Mouse (Mus musculus) forebrain, embryonic 11.5 days (tissue): ENCODE measurements around the gene Smarca1. TPM values are rescaled to one million over a fixed set of nuclear protein-coding genes. Genes with fewer than 3 reads are reported as not detected.

ENCODE experiments used
- ATAC-seq: fragments of 200-750 bp; cut with Nextera tagmentation; replicated peaks from 2 replicates; pipeline ENCODE4 v1.8.0; 2017; ENCODE audit warnings: moderate TSS enrichment; ENCODE audit not compliant: low FRiP score
- DNase-seq: peaks from one replicate; pipeline ENCODE4 v3.0.0-alpha.2; 2017; ENCODE audit warnings: low spot score
- H3K27ac ChIP-seq: fragments of 300-500 bp; sonication (generic); 2 replicates; pipeline ENCODE4 v1.5.1; 2014; ENCODE audit warnings: low read depth, low read length
- H3K27me3 ChIP-seq: fragments of 300-500 bp; sonication (generic); 2 replicates; pipeline ENCODE4 v1.6.1; 2014; ENCODE audit warnings: mild to moderate bottlenecking, low read length, mixed read lengths; ENCODE audit not compliant: control insufficient read depth, insufficient read depth
- H3K36me3 ChIP-seq: fragments of 300-500 bp; sonication (generic); 2 replicates; pipeline ENCODE4 v1.6.1; 2014; ENCODE audit warnings: mild to moderate bottlenecking, low read length, moderate library complexity, mixed read lengths; ENCODE audit not compliant: control insufficient read depth, insufficient read depth
- H3K4me1 ChIP-seq: fragments of 300-500 bp; sonication (generic); replicated peaks from 2 replicates; pipeline ENCODE4 v1.6.1; 2014; ENCODE audit warnings: low read length, mixed read lengths; ENCODE audit not compliant: control insufficient read depth, insufficient read depth
- H3K4me2 ChIP-seq: fragments of 300-500 bp; sonication (generic); 2 replicates; pipeline ENCODE4 v1.6.1; 2014; ENCODE audit warnings: low read depth, mild to moderate bottlenecking, low read length, moderate library complexity, mixed read lengths; ENCODE audit not compliant: severe bottlenecking
- H3K4me3 ChIP-seq: fragments of 300-500 bp; sonication (generic); 2 replicates; pipeline ENCODE4 v1.5.1; 2014; ENCODE audit warnings: low read depth, low read length
- H3K9ac ChIP-seq: fragments of 300-500 bp; sonication (generic); 2 replicates; pipeline ENCODE4 v1.6.1; 2014; ENCODE audit warnings: low read length
- H3K9me3 ChIP-seq: fragments of 300-500 bp; sonication (generic); 2 replicates; pipeline ENCODE4 v1.6.1; 2016; ENCODE audit warnings: low read length, mixed read lengths; ENCODE audit not compliant: control insufficient read depth
- WGBS: fragments of 180-500 bp; shearing (Covaris S2); extraction: QIAGEN DNeasy Blood & Tissue Kit; methylation state at CpG from one replicate; pipeline ENCODE4 v1.1.7; 2014; 5-methylcytosine and 5-hydroxymethylcytosine counted together
- polyA plus RNA-seq: library from polyadenylated mRNA; unstranded; fragments of >200 nt; fragmentation: Nextera tagmentation; extraction: Ambion mirVana; gene quantifications from 2 replicates; pipeline ENCODE4 v1.2.1, GENCODE M21; 2014

Gene Smarca1
- polyA plus RNA-seq, 1 experiment from 2014 or later = 26.3 TPM

GRCm38 (mm10) chrX:47912904-47913542 is 20.2 kb upstream of the Smarca1 start:
- H3K4me3 ChIP-seq = peak overlapping the region; percentile 57
- ATAC-seq = no peak
- H3K4me2 ChIP-seq = peak overlapping the region; percentile 59
- DNase-seq = no peak
- 21% methylated on average over 8 of the region's 8 CpGs for WGBS
- H3K27ac ChIP-seq = no peak overlapping the region
- H3K9me3 ChIP-seq = no peaks in the 10 kb centered on the region
- H3K4me1 ChIP-seq = no peaks in the 10 kb centered on the region
- H3K36me3 ChIP-seq = no peaks in the 10 kb centered on the region
- H3K9ac ChIP-seq = peak overlapping the region; percentile 88
- H3K27me3 ChIP-seq = no peaks in the 10 kb centered on the region

GRCm38 (mm10) chrX:47912306-47912792 is 19.6 kb upstream of the Smarca1 start, which contains the start of gene Ocrl:
TSS of gene Ocrl (plus strand) at chrX:47912387.
- DNase-seq (peak; percentile 84), ATAC-seq (peak; percentile 91)
- no peaks in the 10 kb centered on the region for H3K9me3 ChIP-seq
- peak within 1 kb of the TSS; percentile 59 for H3K4me2 ChIP-seq
- H3K9ac ChIP-seq = peak within 1 kb of the TSS; percentile 88
- peak within 1 kb of the TSS; percentile 57 for H3K4me3 ChIP-seq
- H3K27me3 ChIP-seq = no peaks in the 10 kb centered on the region
- WGBS = 15% methylated on average over 30 of the region's 35 CpGs
- no peaks in the 10 kb centered on the region for H3K4me1 ChIP-seq
- no peaks in the 10 kb centered on the region for H3K36me3 ChIP-seq
- H3K27ac ChIP-seq = no peak within 1 kb of the TSS

- 23% methylated on average over 33 of the region's 36 CpGs for WGBS
- peak overlapping the region; percentile 54 for H3K4me2 ChIP-seq
- H3K27me3 ChIP-seq = no peaks in the 10 kb centered on the region
- DNase-seq (peak; percentile 62), ATAC-seq (peak; percentile 90)
- no peak overlapping the region for H3K27ac ChIP-seq
- no peaks in the 10 kb centered on the region for H3K9me3 ChIP-seq
- H3K4me1 ChIP-seq = no peaks in the 10 kb centered on the region
- H3K9ac ChIP-seq = peak overlapping the region; percentile 66
- peak overlapping the region; percentile 45 for H3K4me3 ChIP-seq
- no peaks in the 10 kb centered on the region for H3K36me3 ChIP-seq
Observed at GRCm38 (mm10) chrX:47891907-47892430, 805 bp downstream of the Smarca1 start.

- Histone ChIP-seq H3K9me3 (no peaks in the 10 kb centered on the region), H3K9ac (peak overlapping the region; percentile 66), H3K4me2 (peak overlapping the region; percentile 54), H3K27me3 (no peaks in the 10 kb centered on the region), H3K4me3 (peak overlapping the region; percentile 45), H3K36me3 (no peaks in the 10 kb centered on the region), H3K4me1 (no peaks in the 10 kb centered on the region), H3K27ac (no peak overlapping the region)
- 11% methylated on average over 9 of the region's 12 CpGs for WGBS
- ATAC-seq (peak; percentile 37), DNase-seq (no peak)
Observed at GRCm38 (mm10) chrX:47891243-47891906, 1.4 kb downstream of the Smarca1 start.

- H3K36me3 ChIP-seq = no peaks in the 10 kb centered on the region
- H3K27me3 ChIP-seq = no peaks in the 10 kb centered on the region
- H3K4me1 ChIP-seq = no peaks in the 10 kb centered on the region
- DNase-seq = no peak
- H3K4me3 ChIP-seq = no peak overlapping the region
- no peak overlapping the region for H3K27ac ChIP-seq
- H3K4me2 ChIP-seq = no peak overlapping the region
- H3K9ac ChIP-seq = no peak overlapping the region
- no peaks in the 10 kb centered on the region for H3K9me3 ChIP-seq
- 91% methylated on average over 2 of the region's 2 CpGs for WGBS
- ATAC-seq = no peak
Observed at GRCm38 (mm10) chrX:47887401-47887800, 5.4 kb downstream of the Smarca1 start.

- DNase-seq (no peak), ATAC-seq (no peak)
- H3K9ac ChIP-seq = no peak overlapping the region
- H3K27ac ChIP-seq = no peak overlapping the region
- H3K4me1 ChIP-seq = no peaks in the 10 kb centered on the region
- 86% methylated on average over 6 of the region's 6 CpGs for WGBS
- H3K4me2 ChIP-seq = no peak overlapping the region
- no peaks in the 10 kb centered on the region for H3K27me3 ChIP-seq
- H3K9me3 ChIP-seq = no peaks in the 10 kb centered on the region
- H3K36me3 ChIP-seq = no peaks in the 10 kb centered on the region
- H3K4me3 ChIP-seq = no peak overlapping the region
Observed at GRCm38 (mm10) chrX:47882813-47883212, 10.0 kb downstream of the Smarca1 start.

GRCm38 (mm10) chrX:47880052-47880451 is 12.7 kb downstream of the Smarca1 start:
- H3K27me3 ChIP-seq = no peaks in the 10 kb centered on the region
- H3K4me3 ChIP-seq = no peak overlapping the region
- no peak overlapping the region for H3K9ac ChIP-seq
- H3K4me1 ChIP-seq = no peaks in the 10 kb centered on the region
- no peak for ATAC-seq
- H3K4me2 ChIP-seq = no peak overlapping the region
- no peaks in the 10 kb centered on the region for H3K9me3 ChIP-seq
- 81% methylated on average over 2 of the region's 2 CpGs for WGBS
- H3K36me3 ChIP-seq = no peaks in the 10 kb centered on the region
- H3K27ac ChIP-seq = no peak overlapping the region
- no peak for DNase-seq

GRCm38 (mm10) chrX:47858544-47858943 is 34.2 kb downstream of the Smarca1 start:
- ATAC-seq (no peak), DNase-seq (no peak)

More at GRCm38 (mm10) chrX:47858544-47858943, 34.2 kb downstream of the Smarca1 start:
- no peak overlapping the region for H3K9ac ChIP-seq
- no peaks in the 10 kb centered on the region for H3K4me1 ChIP-seq
- no peaks in the 10 kb centered on the region for H3K27me3 ChIP-seq
- no peak overlapping the region for H3K4me2 ChIP-seq
- no peaks in the 10 kb centered on the region for H3K9me3 ChIP-seq
- H3K4me3 ChIP-seq = no peak overlapping the region
- H3K36me3 ChIP-seq = no peaks in the 10 kb centered on the region
- no peak overlapping the region for H3K27ac ChIP-seq
- 93% methylated on average over 1 of the region's 1 CpGs for WGBS
